Mouse (Mus musculus) kidney, postnatal 0 days (tissue): ENCODE data around the gene Zbtb20. TPM values are rescaled to one million over a fixed set of nuclear protein-coding genes. Genes with fewer than 3 reads are reported as not detected.

Source experiments
- ATAC-seq: fragments of 200-750 bp; cut with Nextera tagmentation; replicated peaks from 2 replicates; pipeline ENCODE4 v1.8.0; 2017; ENCODE audit warnings: low read depth, moderate number of reproducible peaks, moderate TSS enrichment, moderate library complexity; ENCODE audit not compliant: low FRiP score
- DNase-seq: peaks from one replicate; pipeline ENCODE4 v3.0.0-alpha.2; 2016; ENCODE audit warnings: low spot score
- H3K27ac ChIP-seq: fragments of 300-500 bp; sonication (generic); 2 replicates; pipeline ENCODE4 v1.5.1; 2014; ENCODE audit warnings: mild to moderate bottlenecking
- H3K27me3 ChIP-seq: fragments of 300-500 bp; sonication (generic); 2 replicates; pipeline ENCODE4 v1.6.1; 2014; ENCODE audit warnings: low read length, mixed read lengths; ENCODE audit not compliant: insufficient read depth
- H3K36me3 ChIP-seq: fragments of 300-500 bp; sonication (generic); 2 replicates; pipeline ENCODE4 v1.6.1; 2014; ENCODE audit warnings: low read length, mixed read lengths; ENCODE audit not compliant: insufficient read depth
- H3K4me1 ChIP-seq: fragments of 300-500 bp; sonication (generic); replicated peaks from 2 replicates; pipeline ENCODE4 v1.6.1; 2014; ENCODE audit warnings: antibody characterized with exemption, low read length, mixed read lengths; ENCODE audit not compliant: insufficient read depth
- H3K4me2 ChIP-seq: fragments of 300-500 bp; sonication (generic); 2 replicates; pipeline ENCODE4 v1.6.1; 2014; ENCODE audit warnings: mild to moderate bottlenecking, low read length, moderate library complexity, mixed read lengths
- H3K4me3 ChIP-seq: fragments of 300-500 bp; sonication (generic); replicated peaks from 2 replicates; pipeline ENCODE4 v1.5.1; 2014; ENCODE audit warnings: low read depth, low read length
- H3K9ac ChIP-seq: fragments of 300-500 bp; sonication (generic); 2 replicates; pipeline ENCODE4 v1.6.1; 2014; ENCODE audit warnings: low read depth, low read length
- H3K9me3 ChIP-seq: fragments of 300-500 bp; sonication (generic); replicated peaks from 2 replicates; pipeline ENCODE4 v1.6.1; 2016; ENCODE audit warnings: low read length, inconsistent platforms, mixed read lengths
- CTCF ChIP-seq: IDR thresholded peaks from 2 replicates; pipeline ENCODE4 v1.5.1; 2016; ENCODE audit warnings: antibody characterized with exemption, low read depth, mild to moderate bottlenecking, moderate library complexity
- WGBS: fragments of 180-500 bp; shearing (Covaris S2); extraction: QIAGEN DNeasy Blood & Tissue Kit; methylation state at CpG from one replicate; pipeline ENCODE4 v1.1.7; 2014; 5-methylcytosine and 5-hydroxymethylcytosine counted together
- polyA plus RNA-seq: library from polyadenylated mRNA; unstranded; fragments of >200 nt; fragmentation: Nextera tagmentation; extraction: Ambion mirVana; gene quantifications from 2 replicates; pipeline ENCODE4 v1.2.1, GENCODE M21; 2015

The Zbtb20 gene
- polyA plus RNA-seq, 1 experiment from 2014 or later = 36.8 TPM

DNA sequence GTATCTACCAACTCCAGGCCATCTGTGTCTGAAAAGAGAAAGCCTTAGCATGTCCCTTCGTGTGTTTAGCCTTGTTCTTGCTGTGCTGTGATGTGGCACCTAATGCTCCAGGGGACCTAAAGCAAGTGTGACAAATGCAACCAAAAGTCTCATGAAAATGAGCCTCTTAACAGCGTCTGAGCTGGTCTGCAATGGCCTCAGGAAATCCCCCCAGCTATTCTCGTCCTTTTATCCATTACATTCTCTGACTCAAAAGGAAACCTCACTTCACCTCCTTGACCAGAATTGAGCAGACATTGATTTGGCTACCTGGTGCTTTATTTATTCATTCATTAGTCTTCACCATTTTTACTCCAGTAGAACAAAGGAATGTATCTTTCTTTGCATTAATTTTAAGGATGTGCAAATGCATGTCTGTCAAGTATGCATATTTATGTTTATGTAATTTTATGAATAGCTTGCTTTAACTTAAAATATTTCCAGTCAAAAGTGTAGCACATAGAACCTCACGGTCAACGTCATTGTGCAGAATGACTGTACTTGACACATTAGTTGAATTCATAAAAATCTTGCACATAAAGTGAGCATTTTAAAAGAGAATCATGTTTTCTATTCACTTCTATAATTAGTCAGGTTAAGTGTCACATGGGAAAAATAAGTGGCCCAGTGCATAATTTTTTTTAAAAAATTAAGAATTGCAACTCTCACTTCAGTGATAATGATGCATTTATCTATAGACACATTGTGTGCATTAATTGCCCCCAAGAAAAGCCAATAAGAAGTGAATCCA, 618.1 kb downstream of the Zbtb20 start:
- H3K27me3 ChIP-seq = no peaks in the 10 kb centered on the region
- no peak for TF ChIP-seq CTCF
- H3K4me3 ChIP-seq = no peak overlapping the region
- no peak overlapping the region for H3K4me2 ChIP-seq
- no peaks in the 10 kb centered on the region for H3K4me1 ChIP-seq
- no peaks in the 10 kb centered on the region for H3K9me3 ChIP-seq
- ATAC-seq (no peak), DNase-seq (no peak)
- H3K36me3 ChIP-seq = no peaks in the 10 kb centered on the region
- no peak overlapping the region for H3K27ac ChIP-seq
- WGBS = 69% methylated on average over 5 of the region's 5 CpGs
- no peak overlapping the region for H3K9ac ChIP-seq

DNA sequence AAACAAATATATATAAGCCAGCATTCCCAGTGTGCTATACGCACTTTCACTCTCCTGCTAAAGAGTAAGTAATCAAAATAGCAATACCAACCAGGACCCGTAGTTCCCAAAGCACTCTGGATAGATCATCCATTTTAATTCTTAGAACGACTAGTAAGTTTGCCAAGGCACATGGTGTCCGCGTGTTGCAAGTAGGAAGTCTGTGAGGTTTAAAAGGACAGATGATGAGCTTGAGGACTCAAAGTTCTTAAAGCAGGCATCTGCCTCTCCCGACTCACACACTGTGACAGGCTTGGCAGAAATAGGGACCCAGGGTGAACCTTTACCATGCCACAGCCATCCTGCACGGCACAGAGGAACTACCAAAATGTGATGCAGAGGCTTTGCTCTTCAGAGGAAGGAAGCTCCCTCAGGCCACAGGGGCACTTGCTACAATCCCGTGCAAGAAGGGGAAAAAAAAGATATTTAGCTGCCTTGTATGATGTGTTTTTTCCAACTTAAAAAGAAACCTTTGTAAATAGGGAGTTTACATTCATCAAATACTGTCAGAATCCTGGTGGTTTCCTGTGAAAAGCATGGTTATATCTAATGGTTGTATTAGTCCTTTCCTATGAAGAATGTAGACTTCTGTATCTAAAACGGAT, 619.6 kb downstream of the Zbtb20 start:
- no peak overlapping the region for H3K4me3 ChIP-seq
- whole genome bisulfite sequencing = 78% methylated on average over 9 of the region's 9 CpGs
- no peak overlapping the region for H3K9ac ChIP-seq
- no peak overlapping the region for H3K4me2 ChIP-seq
- H3K4me1 ChIP-seq = no peaks in the 10 kb centered on the region
- H3K27ac ChIP-seq = no peak overlapping the region
- no peak for DNase-seq
- H3K9me3 ChIP-seq = no peaks in the 10 kb centered on the region
- H3K36me3 ChIP-seq = no peaks in the 10 kb centered on the region
- ATAC-seq = no peak
- TF ChIP-seq CTCF = no peak
- H3K27me3 ChIP-seq = no peaks in the 10 kb centered on the region

DNA sequence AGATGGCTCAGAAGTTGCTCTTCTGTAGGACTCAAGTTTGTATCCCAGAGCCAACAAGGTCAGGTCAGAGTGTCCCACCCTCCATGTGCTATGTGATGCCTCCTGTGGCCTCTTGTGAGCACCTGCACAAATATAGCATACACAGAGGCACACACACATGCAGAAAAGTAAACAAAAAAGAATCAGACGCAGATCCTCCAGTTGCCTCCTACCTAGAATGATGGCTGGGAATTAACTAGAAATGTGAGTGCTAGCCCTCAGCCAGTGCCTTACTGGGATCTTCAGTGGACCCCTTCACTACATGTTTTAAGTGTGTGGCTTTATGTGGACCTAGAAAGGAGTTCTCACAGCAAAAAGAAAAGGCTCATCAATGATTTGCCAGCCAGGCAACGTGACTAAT, 621.4 kb downstream of the Zbtb20 start:
- Histone ChIP-seq H3K4me2 (no peak overlapping the region), H3K4me3 (no peak overlapping the region), H3K36me3 (no peaks in the 10 kb centered on the region), H3K9ac (no peak overlapping the region), H3K9me3 (no peaks in the 10 kb centered on the region), H3K27me3 (no peaks in the 10 kb centered on the region), H3K4me1 (no peaks in the 10 kb centered on the region), H3K27ac (no peak overlapping the region)
- no peak for DNase-seq
- 42% methylated on average over 2 of the region's 2 CpGs for WGBS
- no peak for ATAC-seq
- no peak for TF ChIP-seq CTCF

- TF ChIP-seq CTCF = peak; percentile 38; the same call in 1 of the 2 replicates
- Histone ChIP-seq H3K9me3 (no peaks in the 10 kb centered on the region), H3K4me1 (no peaks in the 10 kb centered on the region), H3K4me2 (no peak overlapping the region), H3K9ac (no peak overlapping the region), H3K27me3 (no peaks in the 10 kb centered on the region), H3K36me3 (no peaks in the 10 kb centered on the region), H3K4me3 (no peak overlapping the region), H3K27ac (no peak overlapping the region)
- DNase-seq (no peak), ATAC-seq (no peak)
- 79% methylated on average over 8 of the region's 8 CpGs for WGBS
Observed at GRCm38 (mm10) chr16:43500132-43500853, 624.6 kb downstream of the Zbtb20 start.

DNA sequence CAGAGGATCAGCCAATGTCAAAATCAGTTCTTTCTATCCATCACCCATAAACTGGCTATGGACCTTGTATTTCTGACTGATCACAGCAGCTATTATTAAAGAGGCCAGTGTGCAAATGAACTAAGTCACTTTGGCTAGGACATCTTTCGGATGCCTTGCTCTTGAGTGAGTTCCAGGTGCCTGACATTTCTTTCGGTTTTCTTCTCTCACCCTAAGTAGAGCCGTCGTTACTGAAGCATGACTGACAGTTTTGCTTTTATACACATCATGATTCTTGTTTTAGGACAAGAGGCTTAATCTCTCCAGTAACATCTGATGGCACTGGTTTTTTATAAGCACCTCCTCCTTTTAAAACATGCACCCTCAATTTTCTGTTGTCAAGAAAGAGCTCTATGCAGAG, 625.6 kb downstream of the Zbtb20 start:
- 50% methylated on average over 4 of the region's 4 CpGs for WGBS
- Histone ChIP-seq H3K4me1 (no peaks in the 10 kb centered on the region; the same call in 1 of the 2 replicates), H3K4me2 (no peak overlapping the region), H3K27me3 (no peaks in the 10 kb centered on the region), H3K36me3 (no peaks in the 10 kb centered on the region), H3K9me3 (no peaks in the 10 kb centered on the region), H3K9ac (no peak overlapping the region), H3K4me3 (no peak overlapping the region), H3K27ac (no peak overlapping the region)
- DNase-seq = no peak
- no peak for TF ChIP-seq CTCF
- ATAC-seq = no peak

DNA sequence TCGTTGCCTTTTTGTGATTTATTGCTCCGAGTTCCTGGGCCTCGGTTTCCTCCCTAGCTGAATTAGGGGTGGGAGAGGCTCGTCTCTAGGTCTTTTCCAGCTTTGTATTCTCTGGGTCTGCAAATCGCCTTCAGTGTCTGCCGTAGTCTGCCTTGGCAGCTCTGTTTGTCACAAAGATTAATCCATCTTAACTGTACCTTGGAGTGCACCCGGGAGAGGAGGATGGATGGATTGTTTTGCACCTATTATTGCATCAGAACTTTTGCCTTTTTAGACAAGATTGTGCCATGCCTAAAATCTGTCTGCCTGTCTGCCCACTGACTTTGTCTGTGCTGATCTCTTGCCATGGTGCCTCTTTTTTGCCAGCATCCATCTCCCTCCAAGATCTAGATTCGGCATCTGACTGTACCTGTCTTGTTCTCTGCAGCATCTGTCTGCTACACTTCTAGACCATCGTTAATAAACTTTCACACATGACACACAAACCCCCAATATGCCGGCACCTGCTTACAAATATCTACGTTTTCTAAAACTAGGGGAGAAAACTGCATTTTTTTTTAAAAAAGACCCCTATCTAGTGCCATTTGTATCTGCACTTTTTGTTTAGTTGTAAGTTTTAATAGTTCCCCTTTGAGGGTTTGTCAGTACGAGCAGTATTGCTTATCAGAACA, 626.8 kb downstream of the Zbtb20 start:
- Histone ChIP-seq H3K36me3 (no peaks in the 10 kb centered on the region), H3K4me3 (peak overlapping the region; percentile 45), H3K9me3 (no peaks in the 10 kb centered on the region), H3K9ac (peak overlapping the region; percentile 49; the same call in 1 of the 2 replicates), H3K4me2 (peak overlapping the region; percentile 80), H3K27me3 (no peaks in the 10 kb centered on the region), H3K27ac (no peak overlapping the region), H3K4me1 (peaks cover 5% of the 10 kb centered on the region; the same call in 1 of the 2 replicates)
- no peak for TF ChIP-seq CTCF
- DNase-seq (no peak), ATAC-seq (no peak)
- WGBS = 33% methylated on average over 12 of the region's 12 CpGs
